Mouse (Mus musculus) forebrain, embryonic 11.5 days (tissue): ENCODE measurements around the gene Xrcc5. TPM values are rescaled to one million over a fixed set of nuclear protein-coding genes. Genes with fewer than 3 reads are reported as not detected.

Experiments
- polyA plus RNA-seq: library from polyadenylated mRNA; unstranded; fragments of >200 nt; fragmentation: Nextera tagmentation; extraction: Ambion mirVana; gene quantifications from 2 replicates; pipeline ENCODE4 v1.2.1, GENCODE M21; 2014

Gene Xrcc5
- polyA plus RNA-seq, 1 experiment from 2014 or later, result 53.3 TPM

Other genes starting within 250 kb of the Xrcc5 start
- 3.3 and 4.5 TPM in 2 replicates for gene Mreg, start 95.1 kb upstream of the Xrcc5 start, polyA plus RNA-seq
- gene Pecr, start 23.1 kb upstream of the Xrcc5 start, polyA plus RNA-seq, result 14.5 and 16.8 TPM in 2 replicates
- 11.9 and 12.4 TPM in 2 replicates for gene Tmem169, start 23.1 kb upstream of the Xrcc5 start, polyA plus RNA-seq
- gene March4, start 229.5 kb downstream of the Xrcc5 start, polyA plus RNA-seq, result 0.15 TPM in 2 replicates